Mouse (Mus musculus) left cerebral cortex, adult 11 months (tissue): ENCODE data around the gene Zc2hc1c.
A peak's percentile ranks its signal among the peaks of the same experiment; 100 is the strongest.

Source experiments
- DNase-seq: peaks from one replicate; pipeline ENCODE4 v3.0.0; 2022; ENCODE audit warnings: low spot score

Zc2hc1c gene

GRCm38 (mm10) chr12:85339947-85340346 lies 51.6 kb downstream of the Zc2hc1c start:
- DNase-seq = no peak

DNA sequence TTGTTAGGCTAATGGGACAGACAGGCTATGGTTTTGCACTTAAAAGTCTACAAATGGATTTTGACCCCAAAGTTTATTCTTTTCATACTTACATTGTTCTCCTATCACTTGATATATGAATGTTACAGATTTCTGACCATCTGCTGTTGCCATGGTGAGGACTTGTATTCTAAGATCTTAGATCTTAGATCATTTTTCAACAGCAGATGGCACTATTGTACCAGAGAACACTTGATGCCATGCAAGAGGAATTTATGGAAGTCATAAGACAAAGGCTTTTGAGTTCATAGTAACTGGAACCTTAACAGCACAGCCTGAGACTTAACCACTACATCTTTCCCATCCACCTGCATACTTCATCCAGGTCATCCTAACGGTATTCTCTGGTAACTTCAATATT lies 52.7 kb downstream of the Zc2hc1c start:
- peak; percentile 76 for DNase-seq

DNA sequence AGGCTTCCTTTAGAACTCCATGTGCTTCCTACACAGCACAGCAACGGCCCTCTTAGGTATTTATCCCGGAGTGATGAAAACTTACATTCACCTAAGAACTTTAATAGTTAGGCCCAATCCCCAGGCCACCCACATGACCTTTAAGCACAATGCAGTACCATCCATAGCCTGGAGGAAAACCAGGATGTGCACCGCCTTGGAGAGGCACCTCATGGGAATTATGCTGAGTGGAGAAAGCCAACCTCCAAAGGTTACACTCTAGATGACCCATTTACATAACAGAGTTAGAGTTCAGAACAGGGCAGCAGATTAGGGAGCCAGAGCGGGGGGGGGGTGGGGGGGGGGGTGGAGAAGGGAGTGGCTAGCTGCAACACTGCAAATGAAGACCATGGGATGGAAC lies 53.9 kb downstream of the Zc2hc1c start:
- DNase-seq = no peak

- no peak for DNase-seq
These were observed 55.9 kb downstream of the Zc2hc1c start for GRCm38 (mm10) chr12:85344252-85344651.

DNA sequence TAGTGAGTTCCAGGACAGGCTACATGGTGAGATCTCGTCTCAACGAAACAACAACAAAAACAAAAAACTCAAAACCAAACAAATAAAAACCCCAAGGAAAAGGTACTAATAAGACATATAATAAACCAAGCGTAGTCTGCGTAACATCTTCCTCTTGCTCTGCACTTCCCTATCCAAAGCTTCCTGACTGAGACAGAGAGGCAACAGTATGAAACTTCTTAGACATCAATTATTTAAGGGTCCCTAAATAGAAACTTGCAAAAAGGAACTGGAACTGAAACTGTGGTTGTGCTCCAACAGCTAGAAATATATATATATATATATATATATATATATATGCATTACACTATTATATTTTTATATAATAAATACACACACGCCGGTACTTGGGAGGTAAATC lies 57.2 kb downstream of the Zc2hc1c start:
- no peak for DNase-seq

GRCm38 (mm10) chr12:85346374-85346773 lies 58.0 kb downstream of the Zc2hc1c start:
- peak; percentile 68 for DNase-seq

GRCm38 (mm10) chr12:85347196-85347595 lies 58.8 kb downstream of the Zc2hc1c start:
- DNase-seq = no peak

- DNase-seq = no peak
These were observed 59.9 kb downstream of the Zc2hc1c start for GRCm38 (mm10) chr12:85348338-85348737.
